Mouse (Mus musculus) intestine, embryonic 16.5 days (tissue): ENCODE results near the gene Gtf2f1. TPM values are rescaled to one million over a fixed set of nuclear protein-coding genes. Genes with fewer than 3 reads are reported as not detected.

Experiments
- ATAC-seq: fragments of 200-750 bp; cut with Nextera tagmentation; 2 replicates; pipeline ENCODE4 v1.8.0; 2017; ENCODE audit warnings: moderate TSS enrichment, moderate library complexity
- H3K27ac ChIP-seq: fragments of 300-500 bp; sonication (generic); 2 replicates; pipeline ENCODE4 v1.5.1; 2014; ENCODE audit warnings: mild to moderate bottlenecking, low read length
- H3K27me3 ChIP-seq: fragments of 300-500 bp; sonication (generic); replicated peaks from 2 replicates; pipeline ENCODE4 v1.6.1; 2014; ENCODE audit warnings: low read length, control low read depth, mixed read lengths; ENCODE audit not compliant: control insufficient read depth, insufficient read depth
- H3K36me3 ChIP-seq: fragments of 300-500 bp; sonication (generic); 2 replicates; pipeline ENCODE4 v1.6.1; 2014; ENCODE audit warnings: low read length, control low read depth; ENCODE audit not compliant: control insufficient read depth, insufficient read depth
- H3K4me1 ChIP-seq: fragments of 300-500 bp; sonication (generic); 2 replicates; pipeline ENCODE4 v1.6.1; 2014; ENCODE audit warnings: low read length, control low read depth, mixed read lengths; ENCODE audit not compliant: control insufficient read depth, insufficient read depth
- H3K4me2 ChIP-seq: fragments of 300-500 bp; sonication (generic); 2 replicates; pipeline ENCODE4 v1.6.1; 2014; ENCODE audit warnings: low read depth, low read length, control low read depth
- H3K4me3 ChIP-seq: fragments of 300-500 bp; sonication (generic); 2 replicates; pipeline ENCODE4 v1.5.1; 2014; ENCODE audit warnings: mild to moderate bottlenecking, low read length
- H3K9ac ChIP-seq: fragments of 300-500 bp; sonication (generic); 2 replicates; pipeline ENCODE4 v1.6.1; 2014; ENCODE audit warnings: low read depth, low read length
- H3K9me3 ChIP-seq: fragments of 300-500 bp; sonication (generic); 2 replicates; pipeline ENCODE4 v1.6.1; 2016; ENCODE audit warnings: low read length, control low read depth; ENCODE audit not compliant: control insufficient read depth
- WGBS: fragments of 180-500 bp; shearing (Covaris S2); extraction: QIAGEN DNeasy Blood & Tissue Kit; methylation state at CpG from one replicate; pipeline ENCODE4 v1.1.7; 2014; 5-methylcytosine and 5-hydroxymethylcytosine counted together
- polyA plus RNA-seq: library from polyadenylated mRNA; unstranded; fragments of >200 nt; fragmentation: Nextera tagmentation; extraction: Ambion mirVana; gene quantifications from 2 replicates; pipeline ENCODE4 v1.2.1, GENCODE M21; 2015

The Gtf2f1 gene
- polyA plus RNA-seq, 1 experiment from 2014 or later = 60.9 TPM

GRCm38 (mm10) chr17:57012245-57012795, 1.2 kb upstream of the Gtf2f1 start:
- Histone ChIP-seq H3K4me3 (peak overlapping the region; percentile 83), H3K4me1 (peaks cover 14% of the 10 kb centered on the region), H3K27me3 (no peaks in the 10 kb centered on the region), H3K27ac (peak overlapping the region; percentile 93), H3K36me3 (0 out of 2 replicates have a peak, but pooled peaks cover 6% of the 10 kb centered on the region), H3K4me2 (peak overlapping the region; percentile 60), H3K9me3 (no peaks in the 10 kb centered on the region), H3K9ac (peak overlapping the region; percentile 81; the same call in 1 of the 2 replicates)
- no peak for ATAC-seq
- WGBS = 69% methylated on average over 13 of the region's 13 CpGs

- WGBS = 0% methylated on average over 19 of the region's 19 CpGs
- ATAC-seq = peak; percentile 65
Observed at GRCm38 (mm10) chr17:57010911-57011235, 215 bp downstream of the Gtf2f1 start.

GRCm38 (mm10) chr17:57007137-57007905, 3.8 kb downstream of the Gtf2f1 start:
- Histone ChIP-seq H3K4me3 (no peak overlapping the region), H3K36me3 (peaks cover 33% of the 10 kb centered on the region), H3K27ac (no peak overlapping the region), H3K9me3 (no peaks in the 10 kb centered on the region), H3K9ac (no peak overlapping the region), H3K4me2 (no peak overlapping the region), H3K4me1 (peaks cover 14% of the 10 kb centered on the region), H3K27me3 (no peaks in the 10 kb centered on the region)
- no peak for ATAC-seq
- 92% methylated on average over 13 of the region's 13 CpGs for WGBS

More at GRCm38 (mm10) chr17:57010911-57011235, 215 bp downstream of the Gtf2f1 start:
- no peaks in the 10 kb centered on the region for H3K27me3 ChIP-seq
- no peaks in the 10 kb centered on the region for H3K9me3 ChIP-seq
- peak overlapping the region; percentile 75 for H3K27ac ChIP-seq
- H3K36me3 ChIP-seq = peaks cover 16% of the 10 kb centered on the region
- peak overlapping the region; percentile 83 for H3K4me3 ChIP-seq
- peaks cover 14% of the 10 kb centered on the region for H3K4me1 ChIP-seq
- peak overlapping the region; percentile 78 for H3K4me2 ChIP-seq
- H3K9ac ChIP-seq = peak overlapping the region; percentile 84

GRCm38 (mm10) chr17:57003994-57004393, 7.1 kb downstream of the Gtf2f1 start:
- Histone ChIP-seq H3K27me3 (no peaks in the 10 kb centered on the region), H3K4me3 (no peak overlapping the region), H3K4me2 (no peak overlapping the region), H3K36me3 (peaks cover 39% of the 10 kb centered on the region), H3K9me3 (no peaks in the 10 kb centered on the region), H3K27ac (no peak overlapping the region), H3K9ac (no peak overlapping the region), H3K4me1 (no peaks in the 10 kb centered on the region)
- 93% methylated on average over 7 of the region's 7 CpGs for WGBS
- no peak for ATAC-seq

GRCm38 (mm10) chr17:57001228-57001627, 9.9 kb downstream of the Gtf2f1 start:
- Histone ChIP-seq H3K27ac (no peak overlapping the region), H3K4me1 (0 out of 2 replicates have a peak, but pooled peaks cover 5% of the 10 kb centered on the region), H3K9ac (no peak overlapping the region), H3K4me3 (no peak overlapping the region), H3K27me3 (no peaks in the 10 kb centered on the region), H3K9me3 (no peaks in the 10 kb centered on the region), H3K4me2 (no peak overlapping the region), H3K36me3 (peaks cover 25% of the 10 kb centered on the region)
- ATAC-seq = no peak
- 53% methylated on average over 8 of the region's 8 CpGs for WGBS

GRCm38 (mm10) chr17:56999968-57000609, 11.0 kb downstream of the Gtf2f1 start, which contains the start of gene Pspn:
TSS of gene Pspn (minus strand) at chr17:57000018.
- no peak for ATAC-seq
- Histone ChIP-seq H3K9ac (no peak within 1 kb of the TSS), H3K36me3 (peaks cover 28% of the 10 kb centered on the region), H3K9me3 (no peaks in the 10 kb centered on the region), H3K4me1 (0 out of 2 replicates have a peak, but pooled peaks cover 5% of the 10 kb centered on the region), H3K27me3 (no peaks in the 10 kb centered on the region), H3K4me3 (no peak within 1 kb of the TSS), H3K4me2 (no peak within 1 kb of the TSS), H3K27ac (no peak within 1 kb of the TSS)
- WGBS = 83% methylated on average over 9 of the region's 9 CpGs

- no peak overlapping the region for H3K4me2 ChIP-seq
- H3K9ac ChIP-seq = no peak overlapping the region
- H3K27me3 ChIP-seq = no peaks in the 10 kb centered on the region
- H3K27ac ChIP-seq = no peak overlapping the region
- H3K4me3 ChIP-seq = no peak overlapping the region
- H3K4me1 ChIP-seq = 0 out of 2 replicates have a peak, but pooled peaks cover 5% of the 10 kb centered on the region
- 93% methylated on average over 9 of the region's 9 CpGs for WGBS
- H3K9me3 ChIP-seq = no peaks in the 10 kb centered on the region
- peaks cover 25% of the 10 kb centered on the region for H3K36me3 ChIP-seq
- no peak for ATAC-seq
Observed at GRCm38 (mm10) chr17:56999414-56999813, 11.7 kb downstream of the Gtf2f1 start.

GRCm38 (mm10) chr17:56997029-56997667, 13.9 kb downstream of the Gtf2f1 start, which contains the start of gene Alkbh7:
TSS of gene Alkbh7 (plus strand) at chr17:56997339.
- Histone ChIP-seq H3K4me2 (peak within 1 kb of the TSS; percentile 76), H3K27me3 (no peaks in the 10 kb centered on the region), H3K9ac (peak within 1 kb of the TSS; percentile 75), H3K36me3 (peaks cover 26% of the 10 kb centered on the region), H3K9me3 (no peaks in the 10 kb centered on the region), H3K4me1 (0 out of 2 replicates have a peak, but pooled peaks cover 5% of the 10 kb centered on the region), H3K27ac (peak within 1 kb of the TSS; percentile 47; the same call in 1 of the 2 replicates), H3K4me3 (peak within 1 kb of the TSS; percentile 70)
- peak; percentile 100 for ATAC-seq
- WGBS = 0% methylated on average over 38 of the region's 38 CpGs

GRCm38 (mm10) chr17:56996506-56996905, 14.6 kb downstream of the Gtf2f1 start:
- 0 out of 2 replicates have a peak overlapping the region, but pooled peaks have one; percentile 21 for H3K9ac ChIP-seq
- H3K9me3 ChIP-seq = no peaks in the 10 kb centered on the region
- 0 out of 2 replicates have a peak, but pooled peaks cover 5% of the 10 kb centered on the region for H3K4me1 ChIP-seq
- 72% methylated on average over 2 of the region's 2 CpGs for WGBS
- H3K4me3 ChIP-seq = no peak overlapping the region; the same call in 1 of the 2 replicates
- no peak overlapping the region for H3K27ac ChIP-seq
- no peaks in the 10 kb centered on the region for H3K27me3 ChIP-seq
- peaks cover 26% of the 10 kb centered on the region for H3K36me3 ChIP-seq
- H3K4me2 ChIP-seq = 0 out of 2 replicates have a peak overlapping the region, but pooled peaks have one; percentile 22
- peak; percentile 1; the same call in 1 of the 2 replicates for ATAC-seq
